Mouse (Mus musculus): ENCODE measurements around the gene Ccdc63.
A peak's percentile ranks its signal among the peaks of the same experiment; 100 is the strongest.
"Not testable (repeated sequence)": the region's sequence is repeated elsewhere in the genome, so short reads cannot be mapped to it uniquely, and the experiment has no call there.

Ccdc63 gene

DNA sequence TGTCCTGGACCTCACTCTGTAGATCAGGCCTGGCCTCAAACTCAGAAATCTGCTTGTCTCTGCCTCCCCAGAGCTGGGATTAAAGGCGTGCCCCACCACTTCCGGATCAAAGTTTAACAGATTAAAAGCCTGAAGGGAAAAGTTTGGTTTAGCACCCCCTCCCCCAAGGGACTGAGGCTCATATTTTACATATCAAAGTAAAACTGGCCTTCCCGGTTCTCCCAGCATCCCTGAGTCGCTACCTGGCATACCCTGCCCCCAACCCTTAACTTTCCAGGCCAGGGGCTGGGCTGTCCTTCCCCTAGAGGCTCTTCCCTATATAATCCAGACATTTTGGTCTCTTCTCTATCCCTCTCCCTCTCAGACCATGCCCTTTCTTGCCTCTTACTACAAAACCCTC lies 8.6 kb upstream of the Ccdc63 start:
- DNase-seq (ENCODE audit: low spot score) = no peak

- no peak for DNase-seq (ENCODE audit: low spot score)
These were observed 7.5 kb upstream of the Ccdc63 start for GRCm38 (mm10) chr5:122148107-122148506.

GRCm38 (mm10) chr5:122146609-122147008 lies 6.0 kb upstream of the Ccdc63 start:
- no peak for DNase-seq (ENCODE audit: low spot score)

GRCm38 (mm10) chr5:122146056-122146580 lies 5.5 kb upstream of the Ccdc63 start:
- DNase-seq (ENCODE audit: low spot score) = no peak

DNA sequence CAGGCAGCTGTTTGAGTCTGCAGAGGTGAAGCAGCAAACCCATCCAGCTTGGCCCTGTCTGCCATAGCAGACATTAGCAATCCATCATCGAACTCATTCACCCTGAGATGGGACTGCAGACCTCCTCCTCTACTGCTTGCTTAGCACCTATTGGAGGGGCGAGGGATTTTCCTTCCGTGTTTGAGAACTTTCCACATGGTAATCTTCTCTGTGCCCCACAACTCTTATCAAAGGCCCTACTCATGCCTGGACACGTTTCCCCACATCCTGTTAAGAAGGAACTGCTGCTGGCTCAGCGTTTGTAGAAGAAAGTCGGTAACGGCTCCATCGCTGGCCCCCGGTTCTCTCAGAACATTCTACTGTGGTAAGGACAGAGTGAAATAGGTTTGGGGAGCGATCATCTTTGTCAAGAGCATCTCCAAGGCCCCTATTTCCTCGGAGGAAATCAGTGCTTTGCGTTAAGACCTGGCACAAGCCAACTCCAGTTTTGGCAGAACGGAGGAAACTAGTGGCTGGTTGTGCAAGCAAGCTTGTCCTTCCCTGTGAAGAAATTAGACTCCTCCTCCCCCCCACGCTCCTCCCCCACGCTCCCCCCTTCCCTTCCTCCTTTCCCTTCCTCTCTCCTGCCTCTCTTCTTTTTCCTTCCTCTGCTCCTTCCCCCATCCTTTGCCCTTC lies 4.9 kb upstream of the Ccdc63 start:
- DNase-seq (ENCODE audit: low spot score) = no peak

- DNase-seq (ENCODE audit: low spot score) = no peak
These were observed 4.2 kb upstream of the Ccdc63 start for GRCm38 (mm10) chr5:122144825-122145224.

DNA sequence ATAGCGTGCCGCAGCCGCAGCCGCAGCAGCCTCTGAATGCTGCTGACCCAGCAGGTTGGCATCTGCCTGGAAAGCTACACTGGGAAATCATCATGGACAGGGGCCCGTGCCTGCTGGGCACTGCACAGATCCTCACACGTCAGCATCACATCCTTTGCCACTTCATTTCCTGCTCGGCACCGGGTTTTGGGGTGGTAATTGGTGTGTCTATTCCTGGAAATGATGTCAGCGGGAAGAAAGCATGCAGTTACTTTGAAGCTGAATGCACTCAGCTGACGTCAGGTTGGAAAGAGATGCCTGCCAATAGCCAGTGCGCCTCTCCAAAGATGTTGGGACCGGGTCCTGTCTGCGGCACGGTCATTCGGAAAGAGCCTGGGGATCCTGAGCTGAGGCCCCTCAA lies 2.9 kb upstream of the Ccdc63 start:
- no peak for DNase-seq (ENCODE audit: low spot score)

DNA sequence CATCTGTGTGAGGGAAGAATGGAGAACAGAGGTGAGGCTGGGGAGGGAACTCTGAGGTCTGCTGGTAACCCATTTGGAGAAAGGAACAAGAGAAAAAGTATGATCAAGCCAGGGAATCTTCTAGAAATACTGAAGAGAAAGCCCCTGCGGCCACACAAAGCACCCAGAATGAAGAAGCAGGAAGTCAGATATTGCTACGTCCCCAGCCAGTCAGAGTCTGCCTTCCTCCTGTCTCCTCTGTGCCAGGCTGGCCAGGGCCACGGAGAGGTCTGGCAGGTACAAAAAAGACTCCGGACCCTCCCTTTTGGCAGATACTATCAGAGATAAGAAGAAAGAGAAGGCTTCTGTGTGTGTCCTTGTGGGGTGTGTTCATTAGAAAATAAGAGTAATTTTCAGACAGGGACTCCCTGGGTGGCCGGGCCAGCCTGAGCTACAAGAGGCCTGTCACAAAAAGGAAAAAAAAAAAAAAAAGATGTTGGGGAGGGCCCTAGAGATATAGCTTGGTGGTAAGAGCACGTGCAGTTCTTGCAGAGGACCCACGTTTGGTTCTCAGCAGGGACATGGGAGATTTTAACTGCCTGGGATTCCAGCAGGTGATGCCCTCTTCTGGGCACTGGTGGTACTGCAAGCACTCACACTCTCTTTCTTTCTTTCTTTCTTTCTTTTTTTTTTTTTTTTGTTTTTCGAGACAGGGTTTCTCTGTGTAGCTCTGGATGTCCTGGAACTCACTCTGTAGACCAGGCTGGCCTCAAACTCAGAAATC lies 1.8 kb upstream of the Ccdc63 start:
- no peak for DNase-seq (ENCODE audit: low spot score)

- DNase-seq (ENCODE audit: low spot score) = not testable (repeated sequence)
These were observed 852 bp downstream of the Ccdc63 start for GRCm38 (mm10) chr5:122139771-122140170.

DNA sequence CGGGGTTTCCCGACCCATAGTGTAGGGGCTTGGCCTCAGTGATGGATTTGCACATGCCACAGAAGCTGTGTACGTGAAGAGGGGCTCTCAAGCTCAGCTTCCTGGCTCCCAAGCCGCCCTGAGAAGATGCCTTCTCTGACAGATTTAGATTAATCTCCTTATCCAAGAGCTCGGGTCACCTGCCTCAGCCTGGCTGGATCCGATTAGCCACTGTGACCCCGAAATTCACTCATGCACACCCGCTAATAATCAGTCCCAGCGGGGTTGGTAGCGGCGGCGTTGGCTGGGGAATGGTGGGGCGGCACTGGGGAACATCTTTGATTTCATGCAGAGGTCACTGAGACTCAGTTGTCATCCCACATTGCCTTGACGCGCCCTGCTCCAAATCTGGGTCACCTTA lies 1.8 kb downstream of the Ccdc63 start:
- DNase-seq (ENCODE audit: low spot score) = no peak

DNA sequence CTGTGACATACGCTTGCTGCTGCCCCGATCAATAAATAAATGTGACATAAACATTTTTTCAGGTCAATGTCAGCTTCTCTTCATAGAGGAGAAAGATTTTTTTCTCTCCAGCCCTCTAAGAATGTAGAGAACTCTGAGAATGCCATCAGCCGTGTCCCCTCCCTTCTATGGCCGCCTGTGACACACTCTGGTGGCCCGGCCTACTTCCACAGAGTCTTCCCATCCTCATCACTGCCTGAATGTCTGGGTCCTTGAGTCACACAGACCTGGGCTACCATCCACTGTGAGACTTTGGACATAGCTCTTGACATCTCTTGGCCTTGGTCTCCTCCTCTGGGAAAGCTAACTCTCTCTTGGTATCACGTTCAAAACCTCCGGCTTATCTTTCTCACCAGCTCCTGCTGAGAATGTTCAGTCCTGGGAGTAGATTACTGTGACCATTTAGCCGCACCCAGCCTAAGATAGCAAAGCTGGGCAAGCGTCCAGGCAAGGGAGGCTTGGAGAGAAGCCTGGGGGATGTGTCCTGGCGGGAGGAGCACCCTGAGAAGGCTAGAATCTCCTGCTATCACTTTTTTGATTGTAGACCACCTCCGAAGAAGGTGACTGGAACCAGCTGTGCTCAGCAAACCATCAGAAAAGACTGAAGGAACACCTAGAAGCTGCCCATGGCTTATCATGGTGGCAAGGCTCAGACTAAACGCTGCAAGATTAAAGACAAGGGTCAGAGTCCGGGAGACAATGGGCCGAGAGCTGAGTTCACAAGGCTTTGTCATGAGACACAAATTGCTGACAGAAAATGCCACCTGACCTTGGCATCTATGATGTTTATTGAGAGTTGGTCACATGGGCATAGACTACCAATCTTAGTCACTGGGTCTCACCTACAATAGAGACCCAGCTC lies 3.9 kb downstream of the Ccdc63 start:
- peak; percentile 87 for DNase-seq (ENCODE audit: low spot score)

DNA sequence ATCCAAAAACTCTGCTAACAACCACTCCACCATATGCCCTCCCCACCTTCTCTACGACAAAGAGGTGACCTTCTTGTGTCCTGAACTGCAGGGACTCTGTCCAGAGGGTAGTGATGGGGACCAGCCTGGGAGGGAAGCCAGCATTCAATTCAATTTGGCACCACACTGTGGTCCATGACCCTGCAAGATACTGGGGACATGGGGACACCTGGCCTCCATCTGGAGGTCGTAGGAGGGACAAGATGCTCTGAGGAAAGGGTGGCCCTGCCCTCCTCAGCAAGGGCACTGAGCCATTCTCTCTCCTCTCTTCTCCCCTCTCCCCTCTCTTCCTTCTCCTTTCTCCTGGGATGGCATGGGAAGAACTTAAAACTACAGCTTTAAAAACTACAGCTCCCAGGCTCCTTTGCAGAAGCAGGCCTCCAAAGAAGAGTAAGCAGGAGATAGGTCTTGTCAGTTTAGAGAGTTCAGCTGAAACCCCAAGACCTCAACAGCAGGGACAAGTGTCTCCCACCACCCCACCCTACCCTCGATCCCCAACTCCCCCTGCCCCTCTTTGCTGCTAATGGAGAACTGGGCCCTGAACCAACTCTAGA lies 5.2 kb downstream of the Ccdc63 start:
- DNase-seq (ENCODE audit: low spot score) = no peak

DNA sequence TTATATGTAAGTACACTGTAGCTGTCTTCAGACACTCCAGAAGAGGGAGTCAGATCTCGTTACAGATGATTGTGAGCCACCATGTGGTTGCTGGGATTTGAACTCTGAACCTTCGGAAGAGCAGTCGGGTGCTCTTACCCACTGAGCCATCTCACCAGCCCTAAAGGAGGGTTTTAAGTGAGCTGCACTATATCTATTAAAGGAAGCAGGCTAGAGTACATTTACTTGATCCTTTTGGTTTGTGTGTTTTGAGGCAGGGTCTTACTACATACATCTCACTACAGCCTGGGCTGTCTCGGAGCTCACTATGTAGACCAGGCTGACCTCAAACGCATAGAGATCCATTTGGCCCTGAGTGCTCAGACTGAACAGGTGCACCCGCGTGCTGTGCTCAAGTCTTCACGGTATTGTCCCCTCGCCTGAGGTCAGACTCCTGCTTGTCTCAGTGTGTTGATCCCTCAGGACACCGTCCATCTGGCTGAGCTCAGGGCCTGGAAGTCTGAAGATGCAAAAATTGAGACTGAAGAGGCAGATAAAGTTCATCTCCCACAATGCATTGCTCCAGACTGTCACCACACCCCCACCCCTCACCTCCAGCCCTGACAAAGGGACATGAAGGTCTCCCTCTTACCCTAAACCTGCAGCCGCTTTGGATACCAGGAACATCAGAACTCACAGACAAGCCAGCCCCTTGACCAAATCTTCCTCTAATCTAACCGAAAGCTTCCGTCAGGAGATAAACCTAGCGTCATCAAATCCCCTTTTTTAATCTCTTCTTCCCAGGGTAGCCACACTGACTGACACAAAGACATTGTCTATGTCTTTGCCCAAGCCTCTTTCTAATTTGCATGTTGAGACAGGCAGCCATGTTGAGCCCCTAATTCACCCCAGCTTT lies 6.0 kb downstream of the Ccdc63 start:
- DNase-seq (ENCODE audit: low spot score) = no peak

GRCm38 (mm10) chr5:122133050-122133389 lies 7.6 kb downstream of the Ccdc63 start:
- DNase-seq (ENCODE audit: low spot score) = peak; percentile 4

DNA sequence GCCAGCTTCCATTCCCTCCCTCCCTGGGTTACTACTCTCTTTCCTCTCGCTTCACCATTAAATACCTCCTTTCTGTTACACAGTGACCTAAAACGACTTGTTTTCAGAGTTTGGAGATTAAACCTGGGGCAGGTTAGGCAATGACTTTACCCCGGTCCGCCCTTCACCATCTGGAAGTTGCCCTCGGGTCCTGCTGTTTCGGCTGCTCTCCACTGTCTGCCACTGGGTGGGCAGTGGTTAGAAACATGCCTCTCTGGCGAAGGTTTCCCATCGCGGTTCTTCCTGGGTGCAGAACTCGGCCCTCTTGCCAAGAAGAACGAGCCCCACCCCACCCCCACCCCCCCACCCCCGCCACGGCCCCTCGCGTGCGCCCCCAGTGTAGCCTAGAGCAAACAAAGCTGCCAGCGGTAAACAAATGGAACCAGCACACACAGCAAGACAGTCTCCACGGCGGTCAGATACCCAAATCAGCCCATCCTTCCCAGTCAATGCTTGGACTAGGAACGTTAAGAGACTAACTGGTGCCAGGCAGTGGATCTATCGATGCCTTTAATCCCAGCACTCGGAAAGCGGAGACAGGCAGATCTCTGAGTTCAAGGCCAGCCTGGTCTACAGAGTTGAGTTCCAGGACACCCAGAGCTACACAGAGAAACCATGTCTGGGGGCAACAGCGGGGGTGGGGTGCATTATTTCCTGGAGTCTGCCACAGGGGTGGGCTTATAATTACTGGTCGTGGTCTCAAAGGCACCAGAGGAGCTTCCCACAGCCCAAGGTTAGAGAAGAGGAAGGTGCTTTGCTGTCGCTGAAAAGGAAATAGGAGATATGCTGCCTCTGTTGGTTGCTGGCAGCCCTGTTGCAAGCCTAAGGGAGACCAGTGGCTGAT lies 8.2 kb downstream of the Ccdc63 start:
- peak; percentile 7 for DNase-seq (ENCODE audit: low spot score)

GRCm38 (mm10) chr5:122131076-122132051 lies 9.3 kb downstream of the Ccdc63 start:
- peak; percentile 85 for DNase-seq (ENCODE audit: low spot score)

DNA sequence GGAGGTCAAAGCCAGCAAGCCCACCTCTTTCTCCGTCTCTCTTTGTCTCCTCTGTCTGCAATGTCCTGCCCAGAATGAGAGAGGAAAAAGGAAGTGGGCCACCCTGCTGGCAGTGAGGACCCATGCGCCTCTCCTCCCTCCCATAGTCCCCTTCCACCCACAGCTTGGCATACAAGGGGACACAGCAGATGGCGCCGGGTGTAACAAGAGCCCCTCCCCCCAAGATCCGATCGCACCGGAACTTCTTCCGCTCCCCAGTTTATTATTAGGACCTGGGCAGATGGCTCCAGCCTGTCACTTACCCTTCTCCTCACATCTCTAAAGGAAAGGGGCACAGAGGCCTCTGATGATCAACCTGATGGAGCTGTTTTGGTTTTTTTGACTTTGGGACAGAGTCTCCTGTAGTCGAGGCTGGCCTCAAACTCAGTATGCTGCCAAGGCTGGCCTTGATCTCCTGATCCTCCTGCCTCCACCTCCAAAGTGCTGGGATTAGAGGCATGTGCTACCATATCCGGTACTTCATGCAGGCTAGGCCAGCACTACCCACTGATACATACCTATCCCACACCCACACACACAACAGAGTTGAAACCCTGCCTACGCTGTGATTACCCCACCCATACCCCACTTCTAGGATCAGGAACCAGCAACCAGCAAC lies 10.2 kb downstream of the Ccdc63 start:
- no peak for DNase-seq (ENCODE audit: low spot score)

GRCm38 (mm10) chr5:122129068-122129655 lies 11.5 kb downstream of the Ccdc63 start:
- peak; percentile 71 for DNase-seq (ENCODE audit: low spot score)
